Mouse (Mus musculus): Measurements from ENCODE around the gene Igsf3. TPM values are rescaled to one million over a fixed set of nuclear protein-coding genes. Genes with fewer than 3 reads are reported as not detected.
A peak's percentile ranks its signal among the peaks of the same experiment; 100 is the strongest.

Gene Igsf3
- total and polyA plus RNA-seq, 3 experiments: 3.9 to 11.8 (median 11.4) TPM

GRCm38 (mm10) chr3:101365081-101365612 is 11.7 kb upstream of the Igsf3 start:
- no peaks in the 10 kb centered on the region for H3K4me1 ChIP-seq (ENCODE audit: control insufficient read depth, insufficient read depth, low read length)
- H3K36me3 ChIP-seq (ENCODE audit: control insufficient read depth, insufficient read depth, low read length): no peaks in the 10 kb centered on the region
- TF ChIP-seq POLR2A (IDR thresholded peaks at IDR 0.05; ENCODE audit: insufficient read depth, low read depth, low read length) (no peak), EP300 (IDR thresholded peaks at IDR 0.05; ENCODE audit: insufficient read depth, low read depth, low read length) (no peak), CTCF (IDR thresholded peaks at IDR 0.05) (no peak)
- H3K79me2 ChIP-seq (replicated peaks; ENCODE audit: control insufficient read depth, insufficient read depth, low read length): no peaks in the 10 kb centered on the region
- H3K27ac ChIP-seq: no peak overlapping the region
- no peak overlapping the region for H3K9ac ChIP-seq (ENCODE audit: low read depth, low read length)
- no peak overlapping the region for H3K4me3 ChIP-seq
- H3K27me3 ChIP-seq (ENCODE audit: control insufficient read depth, insufficient read depth, low read length): no peaks in the 10 kb centered on the region
- DNase-seq: no peak
- intact Hi-C loops (cut with DNase I): no loop called here
- WGBS: 81% methylated on average over 6 of the region's 6 CpGs

GRCm38 (mm10) chr3:101365911-101366310 is 11.0 kb upstream of the Igsf3 start:
- Histone ChIP-seq H3K4me1 (ENCODE audit: control insufficient read depth, insufficient read depth, low read length) (no peaks in the 10 kb centered on the region), H3K27me3 (ENCODE audit: control insufficient read depth, insufficient read depth, low read length) (no peaks in the 10 kb centered on the region), H3K36me3 (ENCODE audit: control insufficient read depth, insufficient read depth, low read length) (no peaks in the 10 kb centered on the region), H3K9ac (ENCODE audit: low read depth, low read length) (no peak overlapping the region), H3K27ac (no peak overlapping the region), H3K79me2 (replicated peaks; ENCODE audit: control insufficient read depth, insufficient read depth, low read length) (no peaks in the 10 kb centered on the region), H3K4me3 (no peak overlapping the region)
- 74% methylated on average over 9 of the region's 9 CpGs for WGBS
- no peak for DNase-seq
- TF ChIP-seq CTCF (IDR thresholded peaks at IDR 0.05): no peak
- TF ChIP-seq EP300 (IDR thresholded peaks at IDR 0.05; ENCODE audit: insufficient read depth, low read depth, low read length): no peak
- no peak for TF ChIP-seq POLR2A (IDR thresholded peaks at IDR 0.05; ENCODE audit: insufficient read depth, low read depth, low read length)
- intact Hi-C loops (cut with DNase I): no loop called here

- no peaks in the 10 kb centered on the region for H3K4me1 ChIP-seq (ENCODE audit: control insufficient read depth, insufficient read depth, low read length)
- intact Hi-C loops (cut with DNase I): no loop called here
- TF ChIP-seq POLR2A (IDR thresholded peaks at IDR 0.05; ENCODE audit: insufficient read depth, low read depth, low read length): no peak
- no peak for TF ChIP-seq EP300 (IDR thresholded peaks at IDR 0.05; ENCODE audit: insufficient read depth, low read depth, low read length)
- no peak for TF ChIP-seq CTCF (IDR thresholded peaks at IDR 0.05)
- H3K27me3 ChIP-seq (ENCODE audit: control insufficient read depth, insufficient read depth, low read length): no peaks in the 10 kb centered on the region
- no peak for DNase-seq
- H3K27ac ChIP-seq: no peak overlapping the region
- WGBS: 41% methylated on average over 11 of the region's 11 CpGs
- no peak overlapping the region for H3K4me3 ChIP-seq
- no peaks in the 10 kb centered on the region for H3K36me3 ChIP-seq (ENCODE audit: control insufficient read depth, insufficient read depth, low read length)
- H3K9ac ChIP-seq (ENCODE audit: low read depth, low read length): no peak overlapping the region
- no peaks in the 10 kb centered on the region for H3K79me2 ChIP-seq (replicated peaks; ENCODE audit: control insufficient read depth, insufficient read depth, low read length)
These were observed 9.5 kb upstream of the Igsf3 start for GRCm38 (mm10) chr3:101367372-101367771.

GRCm38 (mm10) chr3:101369301-101369881 is 7.5 kb upstream of the Igsf3 start:
- Histone ChIP-seq H3K4me3 (no peak overlapping the region), H3K79me2 (replicated peaks; ENCODE audit: control insufficient read depth, insufficient read depth, low read length) (no peaks in the 10 kb centered on the region), H3K27ac (no peak overlapping the region), H3K36me3 (ENCODE audit: control insufficient read depth, insufficient read depth, low read length) (no peaks in the 10 kb centered on the region), H3K4me1 (ENCODE audit: control insufficient read depth, insufficient read depth, low read length) (no peaks in the 10 kb centered on the region), H3K27me3 (ENCODE audit: control insufficient read depth, insufficient read depth, low read length) (no peaks in the 10 kb centered on the region), H3K9ac (ENCODE audit: low read depth, low read length) (no peak overlapping the region)
- TF ChIP-seq CTCF (IDR thresholded peaks at IDR 0.05) (no peak), EP300 (IDR thresholded peaks at IDR 0.05; ENCODE audit: insufficient read depth, low read depth, low read length) (no peak), POLR2A (IDR thresholded peaks at IDR 0.05; ENCODE audit: insufficient read depth, low read depth, low read length) (no peak)
- peak in 1 of 2 experiments; percentile 32 for DNase-seq
- 27% methylated on average over 10 of the region's 10 CpGs for WGBS
- intact Hi-C loops (cut with DNase I): no loop called here

- H3K4me3 ChIP-seq: no peak overlapping the region
- 36% methylated on average over 13 of the region's 13 CpGs for WGBS
- peak; percentile 58 to 67 for DNase-seq
These were observed 4.4 kb upstream of the Igsf3 start for GRCm38 (mm10) chr3:101372345-101372980.

More at GRCm38 (mm10) chr3:101372345-101372980, 4.4 kb upstream of the Igsf3 start:
- H3K79me2 ChIP-seq (replicated peaks; ENCODE audit: control insufficient read depth, insufficient read depth, low read length): no peaks in the 10 kb centered on the region
- H3K9ac ChIP-seq (ENCODE audit: low read depth, low read length): no peak overlapping the region
- no peaks in the 10 kb centered on the region for H3K27me3 ChIP-seq (ENCODE audit: control insufficient read depth, insufficient read depth, low read length)
- intact Hi-C loops (cut with DNase I): loop anchor here (5.0 kb wide), 1 partner anchor 440 kb away; no protein-coding TSS in a partner anchor
- no peaks in the 10 kb centered on the region for H3K4me1 ChIP-seq (ENCODE audit: control insufficient read depth, insufficient read depth, low read length)
- H3K27ac ChIP-seq: no peak overlapping the region
- no peak for TF ChIP-seq POLR2A (IDR thresholded peaks at IDR 0.05; ENCODE audit: insufficient read depth, low read depth, low read length)
- peak; percentile 91 for TF ChIP-seq CTCF (IDR thresholded peaks at IDR 0.05)
- H3K36me3 ChIP-seq (ENCODE audit: control insufficient read depth, insufficient read depth, low read length): no peaks in the 10 kb centered on the region

Data from heart, adult 2 months (tissue).